Mouse (Mus musculus) stomach, postnatal 0 days (tissue): ENCODE results near the gene Ifi27. TPM values are rescaled to one million over a fixed set of nuclear protein-coding genes. Genes with fewer than 3 reads are reported as not detected.
A peak's percentile ranks its signal among the peaks of the same experiment; 100 is the strongest.
"Not testable (repeated sequence)": the region's sequence is repeated elsewhere in the genome, so short reads cannot be mapped to it uniquely, and the experiment has no call there.

Source experiments
- ATAC-seq: fragments of 200-750 bp; cut with Nextera tagmentation; 2 replicates; pipeline ENCODE4 v1.8.0; 2017; ENCODE audit not compliant: low FRiP score, low TSS enrichment
- DNase-seq: peaks from one replicate; pipeline ENCODE4 v3.0.0-alpha.2; 2016; ENCODE audit warnings: low spot score
- H3K27ac ChIP-seq: fragments of 300-500 bp; sonication (generic); replicated peaks from 2 replicates; pipeline ENCODE4 v1.5.1; 2014; ENCODE audit warnings: mild to moderate bottlenecking, control low read depth
- H3K27me3 ChIP-seq: fragments of 300-500 bp; sonication (generic); 2 replicates; pipeline ENCODE4 v1.6.1; 2014; ENCODE audit warnings: low read length; ENCODE audit not compliant: control insufficient read depth, insufficient read depth
- H3K36me3 ChIP-seq: fragments of 300-500 bp; sonication (generic); 2 replicates; pipeline ENCODE4 v1.6.1; 2014; ENCODE audit warnings: low read length, mixed read lengths; ENCODE audit not compliant: control insufficient read depth, insufficient read depth
- H3K4me1 ChIP-seq: fragments of 300-500 bp; sonication (generic); replicated peaks from 2 replicates; pipeline ENCODE4 v1.6.1; 2014; ENCODE audit warnings: antibody characterized with exemption; ENCODE audit not compliant: control insufficient read depth, insufficient read depth
- H3K4me2 ChIP-seq: fragments of 300-500 bp; sonication (generic); replicated peaks from 2 replicates; pipeline ENCODE4 v1.6.1; 2014; ENCODE audit warnings: low read depth, mild to moderate bottlenecking, control low read depth, moderate library complexity
- H3K4me3 ChIP-seq: fragments of 300-500 bp; sonication (generic); 2 replicates; pipeline ENCODE4 v1.5.1; 2014; ENCODE audit warnings: low read depth, low read length, control low read depth
- H3K9ac ChIP-seq: fragments of 300-500 bp; sonication (generic); 2 replicates; pipeline ENCODE4 v1.6.1; 2014; ENCODE audit warnings: mild to moderate bottlenecking, low read length, control low read depth, mixed read lengths
- H3K9me3 ChIP-seq: fragments of 300-500 bp; sonication (generic); 2 replicates; pipeline ENCODE4 v1.6.1; 2016; ENCODE audit warnings: low read length; ENCODE audit not compliant: control insufficient read depth
- CTCF ChIP-seq: IDR thresholded peaks from 2 replicates; pipeline ENCODE4 v1.5.1; 2016; ENCODE audit warnings: antibody characterized with exemption, low read depth, mild to moderate bottlenecking, moderate library complexity
- EP300 ChIP-seq: optimal IDR thresholded peaks from 2 replicates; pipeline ENCODE3; 2016; ENCODE audit warnings: antibody characterized with exemption
- WGBS: fragments of 180-500 bp; shearing (Covaris S2); extraction: QIAGEN DNeasy Blood & Tissue Kit; methylation state at CpG from one replicate; pipeline ENCODE4 v1.1.7; 2014; 5-methylcytosine and 5-hydroxymethylcytosine counted together
- polyA plus RNA-seq: library from polyadenylated mRNA; unstranded; fragments of >200 nt; fragmentation: Nextera tagmentation; extraction: Ambion mirVana; gene quantifications from 2 replicates; pipeline ENCODE4 v1.2.1, GENCODE M21; 2015

The Ifi27 gene
- polyA plus RNA-seq, 1 experiment from 2014 or later, result 41.9 TPM

- Histone ChIP-seq H3K4me3 (peak within 1 kb of the TSS; percentile 89), H3K27ac (peak within 1 kb of the TSS; percentile 70), H3K27me3 (no peaks in the 10 kb centered on the region), H3K4me2 (peak within 1 kb of the TSS; percentile 79), H3K9ac (peak within 1 kb of the TSS; percentile 92), H3K36me3 (peaks cover 4% of the 10 kb centered on the region; the same call in 1 of the 2 replicates), H3K4me1 (peaks cover 8% of the 10 kb centered on the region; the same call in 1 of the 2 replicates), H3K9me3 (no peaks in the 10 kb centered on the region)
- no peak for TF ChIP-seq EP300
- peak; percentile 95 for TF ChIP-seq CTCF
- ATAC-seq (peak; percentile 100), DNase-seq (peak; percentile 99)
- 1% methylated on average over 33 of the region's 33 CpGs for WGBS
These were observed 8.1 kb upstream of the Ifi27 start, which contains the start of gene Ddx24 for GRCm38 (mm10) chr12:103425729-103426470. Gene Ddx24 (minus strand): TSS chr12:103425830.

GRCm38 (mm10) chr12:103426710-103427109 lies 7.3 kb upstream of the Ifi27 start:
- ATAC-seq (no peak), DNase-seq (no peak)
- no peaks in the 10 kb centered on the region for H3K27me3 ChIP-seq
- no peaks in the 10 kb centered on the region for H3K9me3 ChIP-seq
- peaks cover 4% of the 10 kb centered on the region; the same call in 1 of the 2 replicates for H3K36me3 ChIP-seq
- 88% methylated on average over 7 of the region's 7 CpGs for WGBS
- H3K4me1 ChIP-seq, result peaks cover 8% of the 10 kb centered on the region; the same call in 1 of the 2 replicates
- no peak overlapping the region for H3K27ac ChIP-seq
- no peak overlapping the region for H3K4me3 ChIP-seq
- no peak overlapping the region for H3K9ac ChIP-seq
- TF ChIP-seq EP300 (no peak), CTCF (peak; percentile 14; the same call in 1 of the 2 replicates)
- H3K4me2 ChIP-seq, result no peak overlapping the region

- H3K36me3 ChIP-seq, result no peaks in the 10 kb centered on the region; the same call in 1 of the 2 replicates
- 0 out of 2 replicates have a peak overlapping the region, but pooled peaks have one; percentile 13 for H3K27ac ChIP-seq
- H3K9ac ChIP-seq, result no peak overlapping the region
- no peaks in the 10 kb centered on the region for H3K27me3 ChIP-seq
- ATAC-seq (no peak), DNase-seq (no peak)
- H3K4me1 ChIP-seq, result no peaks in the 10 kb centered on the region; the same call in 1 of the 2 replicates
- TF ChIP-seq EP300 (no peak), CTCF (no peak)
- H3K4me3 ChIP-seq, result no peak overlapping the region
- no peak overlapping the region for H3K4me2 ChIP-seq
- no peaks in the 10 kb centered on the region for H3K9me3 ChIP-seq
- WGBS, result 48% methylated on average over 2 of the region's 2 CpGs
These were observed 581 bp upstream of the Ifi27 start for GRCm38 (mm10) chr12:103433430-103433829.

- no peak; the same call in 1 of the 2 replicates for ATAC-seq
These were observed 850 bp downstream of the Ifi27 start for GRCm38 (mm10) chr12:103434861-103435260.

GRCm38 (mm10) chr12:103437601-103438000 lies 3.6 kb downstream of the Ifi27 start:
- DNase-seq (no peak), ATAC-seq (no peak)
- no peak overlapping the region for H3K4me3 ChIP-seq
- H3K36me3 ChIP-seq, result no peaks in the 10 kb centered on the region; the same call in 1 of the 2 replicates
- H3K27me3 ChIP-seq, result no peaks in the 10 kb centered on the region
- peak overlapping the region; percentile 14 for H3K27ac ChIP-seq
- no peaks in the 10 kb centered on the region; the same call in 1 of the 2 replicates for H3K4me1 ChIP-seq
- 77% methylated on average over 1 of the region's 1 CpGs for WGBS
- no peak overlapping the region for H3K9ac ChIP-seq
- TF ChIP-seq CTCF (no peak), EP300 (no peak)
- no peaks in the 10 kb centered on the region for H3K9me3 ChIP-seq
- no peak overlapping the region for H3K4me2 ChIP-seq

More at GRCm38 (mm10) chr12:103434861-103435260, 850 bp downstream of the Ifi27 start:
- Histone ChIP-seq H3K9ac (no peak overlapping the region), H3K27me3 (no peaks in the 10 kb centered on the region), H3K27ac (peak overlapping the region; percentile 72), H3K4me3 (no peak overlapping the region; the same call in 1 of the 2 replicates), H3K9me3 (no peaks in the 10 kb centered on the region), H3K36me3 (no peaks in the 10 kb centered on the region; the same call in 1 of the 2 replicates), H3K4me2 (peak overlapping the region; percentile 34), H3K4me1 (no peaks in the 10 kb centered on the region; the same call in 1 of the 2 replicates)
- TF ChIP-seq CTCF (no peak), EP300 (no peak)
- no peak for DNase-seq

- Histone ChIP-seq H3K9me3 (no peaks in the 10 kb centered on the region), H3K4me2 (peak within 1 kb of the TSS; percentile 23), H3K9ac (peak within 1 kb of the TSS; percentile 31), H3K27ac (no peak within 1 kb of the TSS), H3K4me1 (no peaks in the 10 kb centered on the region), H3K4me3 (peak within 1 kb of the TSS; percentile 17), H3K36me3 (no peaks in the 10 kb centered on the region), H3K27me3 (no peaks in the 10 kb centered on the region)
- TF ChIP-seq EP300 (no peak), CTCF (no peak)
- WGBS, result 40% methylated on average over 3 of the region's 3 CpGs
- DNase-seq (no peak), ATAC-seq (peak; percentile 35; the same call in 1 of the 2 replicates)
These were observed 9.5 kb downstream of the Ifi27 start, which contains the start of gene Ifi27l2a for GRCm38 (mm10) chr12:103443524-103443923. Gene Ifi27l2a (minus strand): TSS chr12:103443680.

- H3K27ac ChIP-seq, H3K4me2 ChIP-seq, H3K9me3 ChIP-seq, H3K36me3 ChIP-seq, H3K27me3 ChIP-seq, H3K4me1 ChIP-seq, H3K9ac ChIP-seq, H3K4me3 ChIP-seq, ATAC-seq: not testable (repeated sequence)
- 26% methylated on average over 5 of the region's 7 CpGs for WGBS
- DNase-seq, result peak; percentile 28
These were observed 10.2 kb downstream of the Ifi27 start for GRCm38 (mm10) chr12:103444261-103444660.
